7 mouse cellular contexts compared by ENCODE assay signal in genomic region chr4:32057102-32057501, GRCm38 (mm10).
A peak's percentile ranks its signal among the peaks of the same experiment; 100 is the strongest.
DNase-seq lines count a peak whose midpoint lies in the region; ATAC-seq and TF ChIP-seq lines count a peak whose summit lies in the region.

No protein-coding gene starts in this region.

- no peak overlapping the region for H3K9ac ChIP-seq in lung, embryonic 14.5 days

- DNase-seq in A20 (ENCODE audit: low read depth, low spot score): peak; percentile 64
- peak; percentile 81 for DNase-seq in CD4-positive, CD25-positive, alpha-beta regulatory T cell, adult 2 months (ENCODE audit: low read depth, low spot score)
- DNase-seq in cerebellum, adult 11-12 months: peak; percentile 30
- peak; percentile 71 for DNase-seq in lung, embryonic 14.5 days
- DNase-seq in spleen, postnatal 36 days (ENCODE audit: low spot score in 2 of 2): peak; percentile 17 to 34
- no peak for DNase-seq in urinary bladder, postnatal 4 days (ENCODE audit: low spot score in 2 of 2)

- peak; percentile 57 to 59; a peak in 2 of 4 replicates for ATAC-seq in hematopoietic stem cell, adult 5-6 weeks (replicated peaks in 1 of 2; ENCODE audit: insufficient read depth in 1 of 2, low FRiP score in 2 of 2, low TSS enrichment in 1 of 2, low read depth in 1 of 2, poor library complexity in 2 of 2, severe bottlenecking in 2 of 2)
- peak; percentile 60; the same call in 1 of the 2 replicates for ATAC-seq in lung, embryonic 14.5 days (ENCODE audit: insufficient read depth)

- H3K27me3 ChIP-seq in lung, embryonic 14.5 days (ENCODE audit: insufficient read depth, low read length): no peaks in the 10 kb centered on the region

- peak; percentile 76 for TF ChIP-seq CTCF in lung, embryonic 14.5 days (IDR thresholded peaks at IDR 0.05; ENCODE audit: low read depth)

- no peak overlapping the region for H3K4me2 ChIP-seq in lung, embryonic 14.5 days

- H3K36me3 ChIP-seq in lung, embryonic 14.5 days (ENCODE audit: insufficient read depth): no peaks in the 10 kb centered on the region

- H3K9me3 ChIP-seq in lung, embryonic 14.5 days (ENCODE audit: low read depth, low read length): no peaks in the 10 kb centered on the region

- H3K4me1 ChIP-seq in lung, embryonic 14.5 days (ENCODE audit: insufficient read depth): no peaks in the 10 kb centered on the region

- no peak overlapping the region for H3K27ac ChIP-seq in lung, embryonic 14.5 days (ENCODE audit: low read depth)

- WGBS in lung, embryonic 14.5 days: 48% methylated on average over 5 of the region's 5 CpGs

- no peak overlapping the region for H3K4me3 ChIP-seq in lung, embryonic 14.5 days (ENCODE audit: low read depth, low read length)

Comparison
In these comparisons a context has a peak if more than half of its experiments do, and no peak if none do; other contexts are left out.
1. DNase-seq: peak in A20 (single experiment), CD4-positive, CD25-positive, alpha-beta regulatory T cell, adult 2 months (single experiment), cerebellum, adult 11-12 months (single experiment), lung, embryonic 14.5 days (single experiment) and spleen, postnatal 36 days (2 of 2); none in urinary bladder, postnatal 4 days (0 of 2).